Mouse (Mus musculus) bone marrow macrophage, adult 2 months (primary cell): ENCODE measurements around the gene Plau.

Experiments
- CTCF ChIP-seq: IDR thresholded peaks from 2 replicates; pipeline ENCODE4 v1.5.1; 2012; ENCODE audit warnings: low read depth, mild to moderate bottlenecking, low read length, moderate library complexity
- POLR2A ChIP-seq: IDR thresholded peaks from 2 replicates; pipeline ENCODE4 v1.6.1; 2012; ENCODE audit warnings: mild to moderate bottlenecking, low read depth, low read length, borderline replicate concordance

GRCm38 (mm10) chr14:20804964-20805672 lies 31.3 kb upstream of the Plau start:
- TF ChIP-seq POLR2A: no peak
- TF ChIP-seq CTCF: no peak
